Mouse (Mus musculus): ENCODE results near the gene Prss36. TPM values are rescaled to one million over a fixed set of nuclear protein-coding genes. Genes with fewer than 3 reads are reported as not detected.
"Not testable (repeated sequence)": the region's sequence is repeated elsewhere in the genome, so short reads cannot be mapped to it uniquely, and the experiment has no call there.

Prss36 gene
- polyA plus RNA-seq, 1 experiment, result 4.4 TPM

- 21% methylated on average over 13 of the region's 13 CpGs for WGBS
- H3K4me3 ChIP-seq (ENCODE audit: extremely low read depth, insufficient read depth, insufficient read length), result no peak overlapping the region
These were observed 6.5 kb upstream of the Prss36 start for GRCm38 (mm10) chr7:127952864-127953581.

GRCm38 (mm10) chr7:127944614-127945013 lies 1.9 kb downstream of the Prss36 start:
- TF ChIP-seq CTCF (IDR thresholded peaks at IDR 0.05; ENCODE audit: extremely low read depth, insufficient read depth, insufficient read length, insufficient replicate concordance), result no peak
- no peak for TF ChIP-seq POLR2A (IDR thresholded peaks at IDR 0.05; ENCODE audit: low read depth, low read length)
- H3K36me3 ChIP-seq (ENCODE audit: control insufficient read depth, insufficient read depth, low read length), result no peaks in the 10 kb centered on the region
- no peaks in the 10 kb centered on the region for H3K4me1 ChIP-seq (ENCODE audit: control insufficient read depth, insufficient read depth, insufficient read length)
- DNase-seq (ENCODE audit: low read depth in 1 of 2, low spot score in 2 of 2), result no peak
- WGBS, result 60% methylated on average over 23 of the region's 23 CpGs
- H3K4me3 ChIP-seq (ENCODE audit: extremely low read depth, insufficient read depth, insufficient read length), result no peak overlapping the region
- no peak overlapping the region for H3K27ac ChIP-seq (ENCODE audit: insufficient read depth, low read length)
- H3K27me3 ChIP-seq (ENCODE audit: control insufficient read depth, insufficient read depth, low read length), result no peaks in the 10 kb centered on the region

More at GRCm38 (mm10) chr7:127952864-127953581, 6.5 kb upstream of the Prss36 start:
- no peaks in the 10 kb centered on the region for H3K27me3 ChIP-seq (ENCODE audit: control insufficient read depth, insufficient read depth, low read length)
- no peak for DNase-seq (ENCODE audit: low read depth in 1 of 2, low spot score in 2 of 2)
- no peaks in the 10 kb centered on the region for H3K4me1 ChIP-seq (ENCODE audit: control insufficient read depth, insufficient read depth, insufficient read length)
- no peaks in the 10 kb centered on the region for H3K36me3 ChIP-seq (ENCODE audit: control insufficient read depth, insufficient read depth, low read length)
- no peak overlapping the region for H3K27ac ChIP-seq (ENCODE audit: insufficient read depth, low read length)
- TF ChIP-seq POLR2A (IDR thresholded peaks at IDR 0.05; ENCODE audit: low read depth, low read length) (no peak), CTCF (IDR thresholded peaks at IDR 0.05; ENCODE audit: extremely low read depth, insufficient read depth, insufficient read length, insufficient replicate concordance) (no peak)

DNA sequence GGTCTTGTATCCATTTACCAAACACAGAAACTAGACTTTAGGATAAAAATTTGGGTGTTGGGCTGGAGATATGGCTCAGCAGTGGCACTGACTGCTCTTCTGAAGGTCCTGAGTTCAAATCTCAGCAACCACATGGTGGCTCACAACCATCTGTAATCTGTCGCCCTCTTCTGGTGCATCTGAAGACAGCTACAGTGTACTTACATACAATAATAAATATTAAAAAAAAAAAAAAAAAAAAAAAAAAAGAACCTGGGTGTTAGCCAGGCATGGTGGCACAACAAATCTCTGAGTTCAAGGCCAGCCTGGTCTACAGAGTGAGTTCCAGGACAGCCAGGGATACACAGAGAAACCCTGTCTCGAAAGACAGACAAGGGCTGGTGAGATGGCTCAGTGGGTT lies 4.4 kb downstream of the Prss36 start:
- WGBS, result 61% methylated on average over 2 of the region's 2 CpGs
- H3K36me3 ChIP-seq (ENCODE audit: control insufficient read depth, insufficient read depth, low read length); DNase-seq (ENCODE audit: low read depth in 1 of 2, low spot score in 2 of 2); H3K27me3 ChIP-seq (ENCODE audit: control insufficient read depth, insufficient read depth, low read length); H3K4me1 ChIP-seq (ENCODE audit: control insufficient read depth, insufficient read depth, insufficient read length); H3K27ac ChIP-seq (ENCODE audit: insufficient read depth, low read length); H3K4me3 ChIP-seq (ENCODE audit: extremely low read depth, insufficient read depth, insufficient read length): not testable (repeated sequence)

DNA sequence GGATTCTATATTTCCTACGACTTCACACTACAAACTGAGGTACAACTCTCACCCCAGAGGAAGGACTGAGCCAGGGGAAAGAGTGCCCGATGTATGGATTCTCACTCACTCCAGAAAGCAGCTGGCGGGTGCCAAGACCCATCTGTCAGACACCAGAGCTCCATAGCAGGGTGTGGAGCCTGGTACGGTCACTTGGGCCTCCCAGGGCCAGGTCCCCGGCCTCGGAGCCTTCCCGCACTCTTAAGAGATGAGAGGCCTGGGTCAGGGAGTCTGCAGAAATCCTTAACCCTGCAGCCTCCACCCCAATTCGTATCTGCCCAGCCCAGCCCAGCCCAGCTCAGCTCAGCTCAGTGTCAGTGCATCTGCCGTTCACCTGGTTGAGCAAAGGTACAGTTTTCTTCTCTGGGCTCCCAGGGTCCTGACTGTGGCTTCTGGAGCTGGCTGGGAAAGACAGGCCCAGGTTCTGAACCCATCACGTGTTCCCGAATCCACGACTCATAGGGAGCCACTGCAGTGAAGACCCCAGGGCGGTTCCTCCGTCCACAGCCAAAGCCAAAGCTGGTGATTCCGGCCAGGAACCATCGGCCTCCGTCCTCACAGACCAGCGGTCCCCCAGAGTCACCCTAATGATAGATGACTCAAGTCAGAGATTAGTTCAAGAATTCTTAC lies 10.2 kb downstream of the Prss36 start:
- Histone ChIP-seq H3K36me3 (ENCODE audit: control insufficient read depth, insufficient read depth, low read length) (no peaks in the 10 kb centered on the region), H3K4me1 (ENCODE audit: control insufficient read depth, insufficient read depth, insufficient read length) (peaks cover 3% of the 10 kb centered on the region; the same call in 1 of the 2 replicates), H3K27me3 (ENCODE audit: control insufficient read depth, insufficient read depth, low read length) (no peaks in the 10 kb centered on the region), H3K27ac (ENCODE audit: insufficient read depth, low read length) (no peak overlapping the region), H3K4me3 (ENCODE audit: extremely low read depth, insufficient read depth, insufficient read length) (peak overlapping the region; percentile 63; the same call in 1 of the 2 replicates)
- no peak for DNase-seq (ENCODE audit: low read depth in 1 of 2, low spot score in 2 of 2)
- TF ChIP-seq CTCF (IDR thresholded peaks at IDR 0.05; ENCODE audit: extremely low read depth, insufficient read depth, insufficient read length, insufficient replicate concordance), result no peak
- no peak for TF ChIP-seq POLR2A (IDR thresholded peaks at IDR 0.05; ENCODE audit: low read depth, low read length)
- WGBS, result 77% methylated on average over 18 of the region's 18 CpGs

DNA sequence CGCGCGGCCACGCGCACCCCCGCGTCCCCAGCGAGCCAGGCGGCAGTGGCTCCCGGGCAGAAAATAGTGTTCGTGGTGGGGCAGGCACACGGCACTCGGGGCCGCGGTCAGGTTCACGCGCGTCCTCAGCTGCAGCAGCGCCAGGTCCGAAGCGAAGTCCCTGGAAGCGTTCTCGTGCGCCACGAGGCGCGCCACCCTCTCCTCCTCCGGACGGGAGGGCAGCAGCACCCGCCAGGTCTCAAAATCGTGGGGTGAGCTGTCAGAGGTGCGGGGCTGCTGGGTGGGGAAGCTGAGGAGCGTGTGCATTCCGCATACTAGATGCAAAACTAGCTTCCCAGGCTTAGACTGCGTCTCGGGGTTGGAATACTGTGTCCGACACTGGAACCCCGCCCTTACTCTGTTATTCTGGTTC lies 10.8 kb downstream of the Prss36 start:
- Histone ChIP-seq H3K4me1 (ENCODE audit: control insufficient read depth, insufficient read depth, insufficient read length) (peaks cover 3% of the 10 kb centered on the region; the same call in 1 of the 2 replicates), H3K36me3 (ENCODE audit: control insufficient read depth, insufficient read depth, low read length) (no peaks in the 10 kb centered on the region), H3K27me3 (ENCODE audit: control insufficient read depth, insufficient read depth, low read length) (no peaks in the 10 kb centered on the region), H3K27ac (ENCODE audit: insufficient read depth, low read length) (no peak overlapping the region), H3K4me3 (ENCODE audit: extremely low read depth, insufficient read depth, insufficient read length) (peak overlapping the region; percentile 63)
- 2% methylated on average over 38 of the region's 38 CpGs for WGBS
- no peak for TF ChIP-seq CTCF (IDR thresholded peaks at IDR 0.05; ENCODE audit: extremely low read depth, insufficient read depth, insufficient read length, insufficient replicate concordance)
- TF ChIP-seq POLR2A (IDR thresholded peaks at IDR 0.05; ENCODE audit: low read depth, low read length), result no peak
- no peak for DNase-seq (ENCODE audit: low read depth in 1 of 2, low spot score in 2 of 2)

DNA sequence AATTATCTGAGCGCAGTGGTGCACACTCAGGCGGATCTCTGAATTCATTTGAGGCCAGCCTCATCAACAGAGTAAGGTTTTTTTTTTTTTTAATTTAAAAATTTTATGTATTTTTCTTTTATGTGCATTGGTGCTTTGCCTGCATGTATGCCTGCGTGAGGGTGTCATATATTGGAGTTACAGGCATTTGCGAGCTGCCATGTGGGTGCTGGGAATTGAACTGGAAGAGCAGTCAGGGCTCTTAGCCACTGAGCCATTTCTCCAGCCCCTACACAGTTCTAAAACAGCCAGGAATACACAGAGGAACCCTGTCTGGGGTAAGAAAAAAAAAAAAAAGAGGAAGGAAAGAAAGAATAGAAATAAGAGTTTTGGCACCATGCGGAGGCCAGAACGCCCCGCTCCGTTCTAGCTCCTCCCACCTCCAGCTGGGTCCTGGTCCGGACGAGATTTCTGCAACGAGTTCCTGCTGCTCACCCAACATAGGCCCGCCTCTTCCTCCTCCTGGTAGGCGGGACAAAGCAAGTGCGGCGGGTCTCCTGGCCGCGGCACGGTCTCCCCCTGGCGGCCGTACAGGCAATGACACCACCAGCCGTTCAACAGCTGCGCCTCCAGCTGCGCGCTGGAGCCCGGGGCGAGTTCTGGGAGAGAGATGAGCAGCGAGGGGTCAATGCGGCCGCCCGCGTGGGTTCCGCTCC lies 11.3 kb downstream of the Prss36 start:
- TF ChIP-seq CTCF (IDR thresholded peaks at IDR 0.05; ENCODE audit: extremely low read depth, insufficient read depth, insufficient read length, insufficient replicate concordance) (peak; percentile 95), POLR2A (IDR thresholded peaks at IDR 0.05; ENCODE audit: low read depth, low read length) (no peak)
- no peaks in the 10 kb centered on the region for H3K27me3 ChIP-seq (ENCODE audit: control insufficient read depth, insufficient read depth, low read length)
- peak; percentile 90 to 95 for DNase-seq (ENCODE audit: low read depth in 1 of 2, low spot score in 2 of 2)
- WGBS, result 7% methylated on average over 32 of the region's 32 CpGs
- peak overlapping the region; percentile 63 for H3K4me3 ChIP-seq (ENCODE audit: extremely low read depth, insufficient read depth, insufficient read length)
- no peaks in the 10 kb centered on the region for H3K36me3 ChIP-seq (ENCODE audit: control insufficient read depth, insufficient read depth, low read length)
- peaks cover 3% of the 10 kb centered on the region; the same call in 1 of the 2 replicates for H3K4me1 ChIP-seq (ENCODE audit: control insufficient read depth, insufficient read depth, insufficient read length)
- H3K27ac ChIP-seq (ENCODE audit: insufficient read depth, low read length), result no peak overlapping the region

All from spleen, adult 2 months (tissue).